Mouse (Mus musculus): ENCODE measurements at regions not wholly inside any gene's neighbourhood (a gene's known extent, or its start where the extent isn't known, plus 50 kb on each side); places are given as distances from the start of the nearest gene placed in this dataset.

- no peak overlapping the region for H3K9ac ChIP-seq (replicated peaks; ENCODE audit: low read length)
- no peaks in the 10 kb centered on the region for H3K36me3 ChIP-seq (ENCODE audit: control insufficient read depth, insufficient read depth, low read length)
- no peak overlapping the region for H3K4me3 ChIP-seq (replicated peaks; ENCODE audit: low read depth, low read length)
- 0 out of 2 replicates have a peak, but pooled peaks cover 2% of the 10 kb centered on the region for H3K4me1 ChIP-seq (ENCODE audit: control insufficient read depth, insufficient read depth, low read length)
- H3K9me3 ChIP-seq (ENCODE audit: control insufficient read depth, low read length): no peaks in the 10 kb centered on the region
- H3K27ac ChIP-seq (replicated peaks; ENCODE audit: low read depth, low read length): no peak overlapping the region
- ATAC-seq (ENCODE audit: low FRiP score, low TSS enrichment) (no peak), DNase-seq (peak; percentile 78)
- WGBS: 24% methylated on average over 6 of the region's 6 CpGs
- H3K4me2 ChIP-seq (ENCODE audit: low read length): 0 out of 2 replicates have a peak overlapping the region, but pooled peaks have one; percentile 22
- no peaks in the 10 kb centered on the region for H3K27me3 ChIP-seq (ENCODE audit: control insufficient read depth, insufficient read depth, low read length)
Observed at GRCm38 (mm10) chr2:47424910-47425309, 1389.0 kb upstream of the Acvr2a start.

- DNase-seq: no peak
Observed at GRCm38 (mm10) chr2:47429843-47430242, 1384.1 kb upstream of the Acvr2a start.

GRCm38 (mm10) chr2:47466043-47466442 is 1347.9 kb upstream of the Acvr2a start:
- no peaks in the 10 kb centered on the region for H3K9me3 ChIP-seq (ENCODE audit: control insufficient read depth, low read length)
- H3K27me3 ChIP-seq (ENCODE audit: control insufficient read depth, insufficient read depth, low read length): no peaks in the 10 kb centered on the region
- H3K4me3 ChIP-seq (replicated peaks; ENCODE audit: low read depth, low read length): no peak overlapping the region
- DNase-seq: no peak
- H3K4me2 ChIP-seq (ENCODE audit: low read length): no peak overlapping the region
- H3K4me1 ChIP-seq (ENCODE audit: control insufficient read depth, insufficient read depth, low read length): no peaks in the 10 kb centered on the region
- WGBS: 72% methylated on average over 4 of the region's 4 CpGs
- no peak overlapping the region for H3K9ac ChIP-seq (replicated peaks; ENCODE audit: low read length)
- ATAC-seq (ENCODE audit: low FRiP score, low TSS enrichment): no peak
- H3K27ac ChIP-seq (replicated peaks; ENCODE audit: low read depth, low read length): no peak overlapping the region
- H3K36me3 ChIP-seq (ENCODE audit: control insufficient read depth, insufficient read depth, low read length): no peaks in the 10 kb centered on the region

More at GRCm38 (mm10) chr2:47429843-47430242, 1384.1 kb upstream of the Acvr2a start:
- H3K4me2 ChIP-seq (ENCODE audit: low read length): no peak overlapping the region
- no peaks in the 10 kb centered on the region for H3K36me3 ChIP-seq (ENCODE audit: control insufficient read depth, insufficient read depth, low read length)
- H3K9me3 ChIP-seq (ENCODE audit: control insufficient read depth, low read length): no peaks in the 10 kb centered on the region
- H3K4me1 ChIP-seq (ENCODE audit: control insufficient read depth, insufficient read depth, low read length): 0 out of 2 replicates have a peak, but pooled peaks cover under 1% of the 10 kb centered on the region
- 90% methylated on average over 2 of the region's 2 CpGs for WGBS
- no peak overlapping the region for H3K4me3 ChIP-seq (replicated peaks; ENCODE audit: low read depth, low read length)
- H3K27me3 ChIP-seq (ENCODE audit: control insufficient read depth, insufficient read depth, low read length): no peaks in the 10 kb centered on the region
- no peak overlapping the region for H3K9ac ChIP-seq (replicated peaks; ENCODE audit: low read length)
- H3K27ac ChIP-seq (replicated peaks; ENCODE audit: low read depth, low read length): no peak overlapping the region
- ATAC-seq (ENCODE audit: low FRiP score, low TSS enrichment): no peak

- Histone ChIP-seq H3K27ac (replicated peaks; ENCODE audit: low read depth, low read length) (no peak overlapping the region), H3K9ac (replicated peaks; ENCODE audit: low read length) (no peak overlapping the region), H3K4me1 (ENCODE audit: control insufficient read depth, insufficient read depth, low read length) (no peaks in the 10 kb centered on the region), H3K4me2 (ENCODE audit: low read length) (no peak overlapping the region), H3K9me3 (ENCODE audit: control insufficient read depth, low read length) (no peaks in the 10 kb centered on the region), H3K36me3 (ENCODE audit: control insufficient read depth, insufficient read depth, low read length) (no peaks in the 10 kb centered on the region), H3K27me3 (ENCODE audit: control insufficient read depth, insufficient read depth, low read length) (no peaks in the 10 kb centered on the region), H3K4me3 (replicated peaks; ENCODE audit: low read depth, low read length) (no peak overlapping the region)
- ATAC-seq (ENCODE audit: low FRiP score, low TSS enrichment) (peak; percentile 62; the same call in 1 of the 2 replicates), DNase-seq (peak; percentile 85)
- 13% methylated on average over 5 of the region's 5 CpGs for WGBS
Observed at GRCm38 (mm10) chr2:47491874-47492539, 1321.9 kb upstream of the Acvr2a start.
